Mouse (Mus musculus): ENCODE results near the gene Ankrd13d. TPM values are rescaled to one million over a fixed set of nuclear protein-coding genes. Genes with fewer than 3 reads are reported as not detected.
"Not testable (repeated sequence)": the region's sequence is repeated elsewhere in the genome, so short reads cannot be mapped to it uniquely, and the experiment has no call there.

Ankrd13d gene
- polyA plus RNA-seq, 1 experiment from 2014 or later: 0.74 TPM

DNA sequence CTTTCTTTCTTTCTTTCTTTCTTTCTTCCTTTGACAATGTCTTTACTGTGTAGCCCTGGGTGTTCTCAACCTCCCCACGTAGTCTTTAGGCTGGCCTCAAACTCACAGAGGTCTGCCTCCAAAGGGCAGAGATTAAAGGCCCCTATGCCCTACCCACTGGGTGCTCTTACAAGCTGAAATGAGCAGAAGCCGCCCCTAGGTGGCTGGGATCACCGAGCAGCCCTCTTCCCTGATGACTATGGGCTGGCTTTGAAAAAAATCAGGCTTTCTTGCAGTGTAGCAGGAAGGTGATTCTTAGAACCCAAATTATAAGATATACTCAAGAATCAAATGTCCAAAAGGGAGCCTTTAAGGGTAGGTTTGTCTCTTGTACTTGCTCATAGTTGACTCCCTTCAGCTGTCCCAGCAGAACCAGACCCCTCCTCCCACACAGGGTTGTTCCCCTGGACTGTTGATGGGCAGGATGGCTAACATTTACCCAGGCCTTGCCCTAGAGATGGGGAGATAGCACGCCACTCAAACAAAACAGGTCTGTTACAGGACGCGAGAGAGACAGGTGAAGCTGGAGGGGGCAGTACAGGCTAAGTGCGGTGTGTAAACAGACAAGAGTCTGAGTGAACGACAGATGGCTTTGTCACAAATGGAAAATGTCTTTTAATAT, 21.8 kb downstream of the Ankrd13d start:
- WGBS (ENCODE audit: insufficient replicate concordance): 55% methylated on average over 8 of the region's 8 CpGs
- Histone ChIP-seq H3K4me2 (no peak overlapping the region), H3K9me3 (replicated peaks) (no peaks in the 10 kb centered on the region), H3K4me3 (replicated peaks) (no peak overlapping the region), H3K36me3 (no peaks in the 10 kb centered on the region), H3K4me1 (replicated peaks) (peaks cover 38% of the 10 kb centered on the region), H3K9ac (no peak overlapping the region), H3K27me3 (no peaks in the 10 kb centered on the region), H3K27ac (no peak overlapping the region; the same call in 1 of the 2 replicates)
- DNase-seq (no peak), ATAC-seq (ENCODE audit: low read depth) (peak; percentile 36; the same call in 1 of the 2 replicates)

DNA sequence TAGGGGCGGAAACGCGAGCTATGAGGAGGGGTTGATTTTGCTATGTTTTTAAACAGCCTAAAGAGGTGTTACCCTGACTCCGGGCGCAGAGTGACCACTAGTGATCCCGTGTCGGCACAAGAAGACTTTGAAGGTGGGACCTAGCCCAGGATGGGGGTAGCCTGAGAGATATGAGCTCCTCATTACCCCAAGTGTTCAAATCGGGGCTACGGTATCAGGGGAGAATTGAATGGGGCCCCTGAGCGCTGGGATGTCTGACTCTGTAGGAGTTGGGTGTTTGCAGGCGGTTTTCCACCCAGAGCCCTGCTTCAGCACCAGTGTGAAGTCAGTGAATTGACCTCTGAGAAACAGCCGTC, 25.1 kb downstream of the Ankrd13d start:
- 34% methylated on average over 12 of the region's 12 CpGs for WGBS (ENCODE audit: insufficient replicate concordance)
- no peaks in the 10 kb centered on the region for H3K27me3 ChIP-seq
- H3K9ac ChIP-seq: peak overlapping the region; percentile 62

DNA sequence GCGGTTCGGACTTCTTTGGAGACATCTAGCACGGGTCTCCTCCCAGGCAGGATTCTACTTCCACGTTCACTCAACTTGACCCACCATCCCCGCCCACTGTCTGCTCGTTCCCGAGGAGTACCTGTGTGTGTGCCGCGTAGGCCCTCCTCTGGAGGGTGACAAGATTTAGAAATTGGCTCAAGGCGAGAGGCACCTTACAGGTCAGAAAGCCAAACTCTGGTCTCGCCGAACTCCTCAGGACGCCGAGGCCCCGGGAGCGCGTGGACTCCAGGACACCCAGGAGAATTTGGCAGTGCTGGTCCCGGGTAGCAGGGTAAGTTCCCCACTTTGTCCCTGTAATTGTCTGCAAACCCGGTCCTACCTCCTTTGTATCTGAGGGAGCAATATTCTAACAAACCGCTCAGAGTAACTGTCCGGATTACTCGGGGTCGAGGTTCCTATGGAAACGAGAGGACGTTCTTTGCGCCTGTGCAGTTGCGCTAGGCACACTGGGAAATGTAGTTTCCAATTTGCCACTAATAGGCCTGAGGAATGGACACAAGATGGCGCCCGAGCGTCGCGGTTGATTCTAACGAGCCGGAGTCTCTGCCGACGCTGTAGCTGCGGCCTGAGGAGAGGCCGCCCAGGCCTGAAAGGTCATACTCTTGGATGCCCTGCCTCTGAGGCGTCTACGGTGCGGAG, 25.6 kb downstream of the Ankrd13d start:
- peak; percentile 83 for DNase-seq
- Histone ChIP-seq H3K27me3 (no peaks in the 10 kb centered on the region), H3K36me3 (no peaks in the 10 kb centered on the region), H3K4me1 (replicated peaks) (peaks cover 29% of the 10 kb centered on the region), H3K4me2 (peak overlapping the region; percentile 96), H3K4me3 (replicated peaks) (peak overlapping the region; percentile 74), H3K27ac (no peak overlapping the region), H3K9me3 (replicated peaks) (no peaks in the 10 kb centered on the region), H3K9ac (peak overlapping the region; percentile 75)
- peak; percentile 80 for ATAC-seq (ENCODE audit: low read depth)
- WGBS (ENCODE audit: insufficient replicate concordance): under 1% methylated on average over 41 of the region's 41 CpGs

More for the DNA sequence above, 25.1 kb downstream of the Ankrd13d start:
- DNase-seq (no peak), ATAC-seq (ENCODE audit: low read depth) (no peak)
- no peak overlapping the region for H3K27ac ChIP-seq
- peak overlapping the region; percentile 96 for H3K4me2 ChIP-seq
- no peaks in the 10 kb centered on the region for H3K9me3 ChIP-seq (replicated peaks)
- H3K36me3 ChIP-seq: no peaks in the 10 kb centered on the region
- peak overlapping the region; percentile 74 for H3K4me3 ChIP-seq (replicated peaks)
- H3K4me1 ChIP-seq (replicated peaks): peaks cover 33% of the 10 kb centered on the region

DNA sequence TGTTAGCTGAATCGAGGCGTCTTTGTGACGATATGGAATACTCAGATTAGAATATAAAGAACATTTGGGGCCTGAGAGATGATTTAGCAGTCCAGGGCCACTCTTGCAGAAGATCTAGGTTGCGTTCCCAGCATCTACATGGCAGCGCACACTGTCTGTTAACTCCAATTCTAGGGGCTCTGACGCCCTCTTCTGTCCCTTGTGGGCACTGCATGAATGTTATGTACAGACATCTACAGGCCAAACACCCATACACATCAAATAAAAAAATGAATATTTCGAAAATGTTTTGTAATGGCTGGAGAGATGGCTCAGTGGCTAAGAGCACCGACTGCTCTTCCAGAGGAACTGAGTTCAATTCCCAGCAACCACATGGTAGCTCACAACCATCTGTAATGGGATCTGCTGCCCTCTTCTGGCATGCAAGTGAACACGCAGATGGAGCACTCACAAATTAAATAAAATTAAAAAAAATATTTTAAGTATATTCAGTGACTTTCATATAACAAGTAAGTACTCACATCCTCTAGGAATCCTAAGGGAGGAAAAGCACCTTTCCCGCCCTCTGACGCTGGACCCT, 27.3 kb downstream of the Ankrd13d start:
- no peak for DNase-seq
- H3K4me1 ChIP-seq (replicated peaks): peaks cover 21% of the 10 kb centered on the region
- no peak for ATAC-seq (ENCODE audit: low read depth)
- H3K9me3 ChIP-seq (replicated peaks): no peaks in the 10 kb centered on the region
- H3K9ac ChIP-seq: no peak overlapping the region
- no peak overlapping the region for H3K4me2 ChIP-seq
- H3K36me3 ChIP-seq: no peaks in the 10 kb centered on the region
- H3K4me3 ChIP-seq (replicated peaks): no peak overlapping the region
- WGBS (ENCODE audit: insufficient replicate concordance): 70% methylated on average over 11 of the region's 11 CpGs
- H3K27me3 ChIP-seq: no peaks in the 10 kb centered on the region
- H3K27ac ChIP-seq: no peak overlapping the region

DNA sequence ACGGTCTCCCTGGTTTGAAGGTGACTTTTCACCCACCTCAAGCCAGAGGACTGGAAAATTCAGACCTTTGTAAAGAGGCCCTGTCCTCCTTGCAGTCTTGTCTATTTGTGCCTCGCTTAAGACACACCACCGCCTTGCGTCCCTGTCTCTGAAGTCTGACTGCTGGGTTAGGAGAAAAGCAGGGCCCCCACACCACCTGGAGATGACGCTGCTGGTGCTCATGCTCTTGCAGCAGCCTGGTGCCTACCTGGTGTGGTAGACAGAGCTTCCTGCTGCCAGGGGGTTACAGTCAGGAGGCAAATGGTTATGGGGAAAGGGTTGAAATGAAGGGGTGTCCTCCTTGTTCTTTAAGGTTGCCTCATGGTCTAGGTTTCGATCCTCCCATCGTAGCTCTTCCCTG, 28.7 kb downstream of the Ankrd13d start:
- no peak overlapping the region for H3K9ac ChIP-seq
- H3K36me3 ChIP-seq: no peaks in the 10 kb centered on the region
- 78% methylated on average over 7 of the region's 7 CpGs for WGBS (ENCODE audit: insufficient replicate concordance)
- no peaks in the 10 kb centered on the region for H3K27me3 ChIP-seq
- no peak for DNase-seq
- ATAC-seq (ENCODE audit: low read depth): no peak
- H3K9me3 ChIP-seq (replicated peaks): no peaks in the 10 kb centered on the region
- H3K27ac ChIP-seq: no peak overlapping the region
- H3K4me2 ChIP-seq: no peak overlapping the region
- no peak overlapping the region for H3K4me3 ChIP-seq (replicated peaks)
- H3K4me1 ChIP-seq (replicated peaks): peaks cover 15% of the 10 kb centered on the region

DNA sequence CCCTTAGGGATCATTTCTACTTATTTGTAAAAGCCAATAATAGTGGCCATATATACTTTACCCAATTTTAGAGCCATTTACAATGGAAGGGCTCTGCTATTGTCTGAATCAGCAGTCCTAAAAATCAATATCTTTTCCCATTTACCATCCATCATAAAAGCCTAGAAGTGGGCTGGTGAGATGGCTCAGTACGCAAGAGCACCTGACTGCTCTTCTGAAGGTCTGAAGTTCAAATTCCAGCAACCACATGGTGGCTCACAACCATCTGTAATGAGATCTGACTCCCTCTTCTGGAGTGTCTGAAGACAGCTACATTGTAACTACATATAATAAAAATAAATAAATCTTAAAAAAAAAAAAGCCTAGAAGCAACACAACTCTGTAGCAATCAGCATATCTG, 34.3 kb downstream of the Ankrd13d start:
- H3K27me3 ChIP-seq; DNase-seq; H3K9me3 ChIP-seq (replicated peaks); H3K4me3 ChIP-seq (replicated peaks); H3K4me1 ChIP-seq (replicated peaks); H3K27ac ChIP-seq; H3K36me3 ChIP-seq; H3K4me2 ChIP-seq; ATAC-seq (ENCODE audit: low read depth); H3K9ac ChIP-seq: not testable (repeated sequence)
- WGBS (ENCODE audit: insufficient replicate concordance): 57% methylated on average over 1 of the region's 1 CpGs

DNA sequence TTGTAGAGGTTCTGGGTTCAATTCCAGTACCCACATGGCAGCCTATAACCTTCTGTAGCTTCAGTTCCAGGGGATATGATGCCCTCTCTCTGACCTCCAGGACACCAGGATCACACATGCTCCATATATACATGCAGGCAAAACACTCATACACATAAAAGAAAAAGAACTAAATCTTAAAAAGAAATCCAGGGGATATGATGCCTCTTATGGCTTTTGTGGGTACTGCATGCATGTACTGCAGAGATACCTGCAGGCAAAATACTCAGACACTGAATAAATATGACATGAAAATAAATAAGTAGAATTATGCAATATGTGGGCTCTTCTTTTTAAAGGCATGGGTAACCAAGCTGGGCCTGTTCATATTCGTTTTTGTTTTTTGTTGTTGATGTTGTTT, 35.9 kb downstream of the Ankrd13d start:
- Histone ChIP-seq H3K36me3 (no peaks in the 10 kb centered on the region), H3K4me3 (replicated peaks) (no peak overlapping the region), H3K27ac (no peak overlapping the region), H3K9ac (no peak overlapping the region), H3K4me1 (replicated peaks) (no peaks in the 10 kb centered on the region), H3K9me3 (replicated peaks) (no peaks in the 10 kb centered on the region), H3K4me2 (no peak overlapping the region), H3K27me3 (peaks cover 3% of the 10 kb centered on the region; the same call in 1 of the 2 replicates)
- ATAC-seq (ENCODE audit: low read depth) (no peak), DNase-seq (no peak)
- WGBS (ENCODE audit: insufficient replicate concordance): 22% methylated on average over 1 of the region's 1 CpGs

DNA sequence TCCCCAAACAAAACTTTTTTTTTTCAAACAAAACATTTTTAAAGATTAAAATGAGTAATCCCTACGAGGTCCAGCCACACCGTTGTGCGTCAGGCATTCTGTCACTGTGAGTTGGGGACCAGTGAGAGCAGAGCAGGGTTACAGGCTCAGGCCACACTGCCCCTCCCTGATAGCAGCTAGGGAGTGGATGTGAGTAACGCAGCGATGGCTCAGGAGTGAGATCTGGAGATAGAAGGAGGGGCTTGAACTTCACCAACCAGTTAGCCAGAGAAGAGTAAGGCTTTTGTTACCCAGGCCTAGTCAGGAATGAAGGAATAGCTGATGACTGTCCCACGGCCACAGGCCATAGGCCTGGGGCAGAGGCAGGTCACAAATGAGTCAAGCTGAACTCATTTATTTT, 38.2 kb downstream of the Ankrd13d start:
- peaks cover 3% of the 10 kb centered on the region for H3K4me1 ChIP-seq (replicated peaks)
- H3K27me3 ChIP-seq: peaks cover 3% of the 10 kb centered on the region; the same call in 1 of the 2 replicates
- H3K9ac ChIP-seq: no peak overlapping the region
- no peaks in the 10 kb centered on the region for H3K9me3 ChIP-seq (replicated peaks)
- DNase-seq (no peak), ATAC-seq (ENCODE audit: low read depth) (no peak)
- no peak overlapping the region for H3K27ac ChIP-seq
- 67% methylated on average over 6 of the region's 6 CpGs for WGBS (ENCODE audit: insufficient replicate concordance)
- no peak overlapping the region for H3K4me3 ChIP-seq (replicated peaks)
- no peaks in the 10 kb centered on the region for H3K36me3 ChIP-seq
- H3K4me2 ChIP-seq: no peak overlapping the region

DNA sequence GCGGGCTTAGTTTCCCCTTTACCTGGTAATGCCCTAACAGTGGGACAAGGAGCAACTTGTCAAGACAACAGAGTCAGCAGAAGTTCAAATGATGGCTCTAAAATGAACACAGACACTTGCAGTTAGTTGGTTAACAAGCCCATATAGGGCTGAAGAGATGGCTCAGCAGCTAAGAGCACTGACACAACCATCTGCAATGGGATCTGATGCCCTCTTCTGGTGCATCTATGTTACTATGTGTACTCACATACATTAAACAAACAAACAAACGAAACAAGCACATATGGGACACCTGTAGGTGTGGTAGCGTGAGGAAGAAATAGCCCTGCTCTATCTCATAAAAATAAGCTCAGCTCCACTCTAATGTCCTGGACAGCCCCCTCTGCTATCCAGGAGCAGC, 40.5 kb downstream of the Ankrd13d start:
- no peak overlapping the region for H3K27ac ChIP-seq
- H3K4me3 ChIP-seq (replicated peaks): no peak overlapping the region
- ATAC-seq (ENCODE audit: low read depth) (no peak), DNase-seq (no peak)
- WGBS (ENCODE audit: insufficient replicate concordance): 40% methylated on average over 3 of the region's 3 CpGs
- H3K9ac ChIP-seq: no peak overlapping the region
- no peaks in the 10 kb centered on the region; the same call in 1 of the 2 replicates for H3K9me3 ChIP-seq (replicated peaks)
- no peaks in the 10 kb centered on the region for H3K36me3 ChIP-seq
- no peak overlapping the region for H3K4me2 ChIP-seq
- H3K4me1 ChIP-seq (replicated peaks): peaks cover 6% of the 10 kb centered on the region
- H3K27me3 ChIP-seq: 0 out of 2 replicates have a peak, but pooled peaks cover 3% of the 10 kb centered on the region

DNA sequence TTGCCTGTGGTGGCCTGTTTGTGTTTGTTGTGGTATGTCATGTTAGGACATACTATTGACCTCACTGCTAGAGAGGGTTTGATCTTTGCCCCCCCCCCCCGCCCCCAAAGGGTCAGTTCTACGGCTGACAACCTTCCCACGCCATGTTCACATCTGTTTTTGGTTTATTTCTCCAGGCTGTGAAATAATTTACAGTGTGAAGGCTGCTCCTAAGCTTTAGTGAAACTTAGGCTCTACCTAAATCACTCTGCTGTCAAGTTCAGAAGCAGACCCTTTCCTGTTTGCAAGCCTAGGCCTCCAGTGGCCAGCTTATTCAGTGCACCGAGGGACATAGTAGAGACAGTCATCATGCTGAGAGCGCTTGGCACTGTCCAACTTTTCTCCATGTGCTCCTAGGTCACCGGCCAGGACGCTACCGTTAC, 42.7 kb downstream of the Ankrd13d start:
- Histone ChIP-seq H3K9me3 (replicated peaks) (no peaks in the 10 kb centered on the region; the same call in 1 of the 2 replicates), H3K27ac (no peak overlapping the region), H3K9ac (no peak overlapping the region), H3K4me1 (replicated peaks) (peaks cover 6% of the 10 kb centered on the region), H3K36me3 (no peaks in the 10 kb centered on the region), H3K27me3 (0 out of 2 replicates have a peak, but pooled peaks cover 2% of the 10 kb centered on the region), H3K4me3 (replicated peaks) (no peak overlapping the region), H3K4me2 (no peak overlapping the region)
- 56% methylated on average over 8 of the region's 8 CpGs for WGBS (ENCODE audit: insufficient replicate concordance)
- DNase-seq: no peak
- no peak for ATAC-seq (ENCODE audit: low read depth)

DNA sequence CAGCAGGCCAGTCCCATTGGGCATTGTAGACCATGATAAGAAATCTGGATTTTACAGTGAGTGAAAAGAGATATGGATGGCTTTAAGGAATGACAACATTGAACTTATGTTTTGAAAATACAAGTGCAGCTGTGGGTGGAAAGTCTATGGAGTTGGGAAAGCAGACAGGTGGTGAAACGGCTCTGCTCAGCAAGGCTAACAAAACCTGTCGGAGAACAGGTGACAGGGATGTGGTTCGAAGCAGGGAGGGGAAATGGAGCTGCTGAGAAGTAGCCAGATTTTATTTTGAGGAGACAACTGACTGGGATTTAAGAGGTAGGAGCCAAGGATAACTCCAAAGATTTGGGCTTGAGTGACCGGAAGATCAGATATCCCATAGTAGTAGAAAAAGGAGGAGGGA, 48.4 kb downstream of the Ankrd13d start:
- WGBS (ENCODE audit: insufficient replicate concordance): 62% methylated on average over 4 of the region's 4 CpGs
- Histone ChIP-seq H3K9me3 (replicated peaks) (no peaks in the 10 kb centered on the region; the same call in 1 of the 2 replicates), H3K36me3 (no peaks in the 10 kb centered on the region), H3K4me1 (replicated peaks) (peaks cover 35% of the 10 kb centered on the region), H3K9ac (no peak overlapping the region; the same call in 1 of the 2 replicates), H3K27ac (no peak overlapping the region), H3K4me2 (no peak overlapping the region), H3K27me3 (0 out of 2 replicates have a peak, but pooled peaks cover 4% of the 10 kb centered on the region), H3K4me3 (replicated peaks) (no peak overlapping the region)
- DNase-seq (no peak), ATAC-seq (ENCODE audit: low read depth) (no peak)
